Mouse (Mus musculus): ENCODE data around the gene Borcs6. TPM values are rescaled to one million over a fixed set of nuclear protein-coding genes. Genes with fewer than 3 reads are reported as not detected.

Gene Borcs6
- polyA plus RNA-seq, 1 experiment from 2014 or later, result 9.5 TPM

- Histone ChIP-seq H3K36me3 (no peaks in the 10 kb centered on the region), H3K4me2 (replicated peaks) (peak overlapping the region; percentile 95), H3K4me3 (peak overlapping the region; percentile 90), H3K9ac (peak overlapping the region; percentile 78), H3K27me3 (no peaks in the 10 kb centered on the region), H3K4me1 (peaks cover 35% of the 10 kb centered on the region), H3K9me3 (no peaks in the 10 kb centered on the region), H3K27ac (peak overlapping the region; percentile 85)
- 50% methylated on average over 9 of the region's 9 CpGs for WGBS
- no peak for ATAC-seq (ENCODE audit: low FRiP score, low read depth)
Observed at GRCm38 (mm10) chr11:69064259-69065133, 5.0 kb downstream of the Borcs6 start.

DNA sequence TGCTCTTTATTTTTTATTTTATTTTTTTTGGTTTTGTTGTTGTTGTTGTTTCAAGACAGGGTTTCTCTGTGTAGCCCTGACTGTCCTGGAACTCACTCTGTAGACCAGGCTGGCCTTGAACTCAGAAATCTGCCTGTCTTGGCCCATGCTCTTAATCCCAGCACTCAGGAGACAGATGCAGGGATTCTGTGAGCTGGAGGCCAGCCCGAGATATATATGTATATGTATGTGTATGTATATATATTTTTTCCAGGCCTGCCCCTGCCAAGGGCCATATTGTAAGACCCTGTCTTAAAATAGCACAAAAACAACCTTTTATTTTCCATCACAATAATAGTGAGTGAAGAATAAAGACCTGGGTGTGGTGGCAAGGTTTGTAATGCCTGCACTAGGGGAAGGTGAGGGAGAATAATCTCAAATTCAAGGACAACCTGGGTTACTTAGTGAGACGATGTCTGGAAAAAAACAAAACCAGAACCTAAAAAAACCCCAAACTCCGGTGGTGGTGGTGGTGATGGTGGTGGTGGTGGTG lies 5.9 kb downstream of the Borcs6 start:
- H3K4me3 ChIP-seq, result peak overlapping the region; percentile 47; the same call in 1 of the 2 replicates
- H3K4me1 ChIP-seq, result peaks cover 34% of the 10 kb centered on the region
- no peak overlapping the region for H3K27ac ChIP-seq
- no peaks in the 10 kb centered on the region for H3K9me3 ChIP-seq
- H3K36me3 ChIP-seq, result no peaks in the 10 kb centered on the region
- H3K9ac ChIP-seq, result no peak overlapping the region
- WGBS, result 62% methylated on average over 3 of the region's 3 CpGs
- H3K27me3 ChIP-seq, result no peaks in the 10 kb centered on the region
- no peak for ATAC-seq (ENCODE audit: low FRiP score, low read depth)
- peak overlapping the region; percentile 88 for H3K4me2 ChIP-seq (replicated peaks)

- no peaks in the 10 kb centered on the region for H3K9me3 ChIP-seq
- peak overlapping the region; percentile 64 for H3K9ac ChIP-seq
- no peak overlapping the region for H3K27ac ChIP-seq
- H3K4me1 ChIP-seq, result peaks cover 30% of the 10 kb centered on the region
- ATAC-seq (ENCODE audit: low FRiP score, low read depth), result no peak
- H3K4me3 ChIP-seq, result peak overlapping the region; percentile 47
- H3K27me3 ChIP-seq, result no peaks in the 10 kb centered on the region
- 2% methylated on average over 29 of the region's 29 CpGs for WGBS
- H3K4me2 ChIP-seq (replicated peaks), result peak overlapping the region; percentile 88
- no peaks in the 10 kb centered on the region for H3K36me3 ChIP-seq
Observed at GRCm38 (mm10) chr11:69066163-69066861, 6.8 kb downstream of the Borcs6 start.

GRCm38 (mm10) chr11:69066956-69067355 lies 7.4 kb downstream of the Borcs6 start:
- ATAC-seq (ENCODE audit: low FRiP score, low read depth), result no peak
- Histone ChIP-seq H3K27me3 (no peaks in the 10 kb centered on the region), H3K4me3 (peak overlapping the region; percentile 47), H3K4me2 (replicated peaks) (peak overlapping the region; percentile 88), H3K36me3 (no peaks in the 10 kb centered on the region), H3K9ac (peak overlapping the region; percentile 64; the same call in 1 of the 2 replicates), H3K27ac (no peak overlapping the region), H3K4me1 (peaks cover 30% of the 10 kb centered on the region), H3K9me3 (no peaks in the 10 kb centered on the region)
- 9% methylated on average over 8 of the region's 8 CpGs for WGBS

DNA sequence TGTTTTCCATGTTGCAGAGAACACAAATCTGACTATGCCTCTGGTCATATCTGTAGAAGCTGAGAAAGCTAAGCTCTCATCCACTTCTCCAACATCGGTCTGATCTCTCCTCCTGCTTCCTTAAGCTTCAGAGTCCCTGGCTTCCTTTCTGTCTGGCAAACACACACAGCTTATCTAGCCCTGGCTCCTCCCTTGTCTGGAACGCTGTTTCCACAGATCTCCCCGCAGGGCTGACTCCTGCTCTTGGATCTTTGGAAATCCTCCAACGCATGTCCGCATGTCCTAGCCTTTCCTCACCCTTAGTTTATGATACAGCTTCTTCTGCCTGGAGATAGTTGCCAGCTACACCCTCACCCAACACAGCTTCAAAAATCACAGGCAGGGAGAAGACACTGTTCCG lies 8.1 kb downstream of the Borcs6 start:
- no peak overlapping the region for H3K4me2 ChIP-seq (replicated peaks)
- 59% methylated on average over 6 of the region's 6 CpGs for WGBS
- no peak for ATAC-seq (ENCODE audit: low FRiP score, low read depth)
- no peak overlapping the region for H3K9ac ChIP-seq
- no peak overlapping the region for H3K27ac ChIP-seq
- no peaks in the 10 kb centered on the region for H3K27me3 ChIP-seq
- no peaks in the 10 kb centered on the region for H3K9me3 ChIP-seq
- H3K36me3 ChIP-seq, result no peaks in the 10 kb centered on the region
- H3K4me1 ChIP-seq, result peaks cover 37% of the 10 kb centered on the region
- no peak overlapping the region for H3K4me3 ChIP-seq

- Histone ChIP-seq H3K4me1 (peaks cover 35% of the 10 kb centered on the region), H3K27me3 (no peaks in the 10 kb centered on the region), H3K4me2 (replicated peaks) (peak overlapping the region; percentile 79), H3K9ac (peak overlapping the region; percentile 88), H3K4me3 (peak overlapping the region; percentile 58), H3K9me3 (no peaks in the 10 kb centered on the region), H3K27ac (peak overlapping the region; percentile 93), H3K36me3 (no peaks in the 10 kb centered on the region)
- 0% methylated on average over 13 of the region's 13 CpGs for whole genome bisulfite sequencing
- no peak for ATAC-seq (ENCODE audit: low FRiP score, low read depth)
Observed at GRCm38 (mm10) chr11:69070093-69070492, 10.6 kb downstream of the Borcs6 start.

DNA sequence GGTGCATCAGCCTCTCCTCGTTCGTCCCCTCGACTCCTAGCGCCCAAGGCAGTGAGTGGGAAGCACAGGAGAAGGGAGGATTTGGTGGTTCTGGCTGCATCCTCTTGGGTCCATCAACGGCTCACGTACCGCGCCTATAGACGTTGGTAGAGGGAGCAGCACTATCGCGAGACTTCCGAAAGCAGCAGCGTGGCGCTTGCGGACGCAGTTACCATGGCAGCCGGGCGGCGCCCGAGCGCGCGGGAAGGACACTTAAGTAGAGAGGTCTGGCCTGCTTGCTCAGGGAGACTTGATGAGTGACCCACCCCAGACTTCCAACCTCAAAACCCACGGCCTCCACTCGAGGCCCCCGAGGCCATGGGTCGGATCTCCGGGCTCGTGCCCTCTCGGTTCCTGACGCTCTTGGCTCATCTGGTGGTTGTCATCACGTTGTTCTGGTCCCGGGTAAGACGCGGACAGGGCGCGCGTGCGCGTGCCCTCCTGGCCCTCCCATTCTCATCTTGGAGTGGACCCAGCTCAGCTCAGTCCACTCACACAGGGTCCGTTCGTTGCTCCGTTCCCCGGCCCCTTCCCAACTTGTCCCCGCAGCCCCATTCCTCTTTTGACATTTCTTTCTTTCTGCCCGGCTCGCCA lies 11.2 kb downstream of the Borcs6 start, which contains the start of gene Tmem107:
TSS of gene Tmem107 (plus strand) at position 217 of the 633 bp plus-strand sequence.
- no peaks in the 10 kb centered on the region for H3K36me3 ChIP-seq
- under 1% methylated on average over 47 of the region's 47 CpGs for WGBS
- H3K27ac ChIP-seq, result peak within 1 kb of the TSS; percentile 93
- peak within 1 kb of the TSS; percentile 58 for H3K4me3 ChIP-seq
- peak within 1 kb of the TSS; percentile 79 for H3K4me2 ChIP-seq (replicated peaks)
- H3K27me3 ChIP-seq, result no peaks in the 10 kb centered on the region
- H3K4me1 ChIP-seq, result peaks cover 34% of the 10 kb centered on the region
- ATAC-seq (ENCODE audit: low FRiP score, low read depth), result peak; percentile 91
- no peaks in the 10 kb centered on the region for H3K9me3 ChIP-seq
- H3K9ac ChIP-seq, result peak within 1 kb of the TSS; percentile 88

DNA sequence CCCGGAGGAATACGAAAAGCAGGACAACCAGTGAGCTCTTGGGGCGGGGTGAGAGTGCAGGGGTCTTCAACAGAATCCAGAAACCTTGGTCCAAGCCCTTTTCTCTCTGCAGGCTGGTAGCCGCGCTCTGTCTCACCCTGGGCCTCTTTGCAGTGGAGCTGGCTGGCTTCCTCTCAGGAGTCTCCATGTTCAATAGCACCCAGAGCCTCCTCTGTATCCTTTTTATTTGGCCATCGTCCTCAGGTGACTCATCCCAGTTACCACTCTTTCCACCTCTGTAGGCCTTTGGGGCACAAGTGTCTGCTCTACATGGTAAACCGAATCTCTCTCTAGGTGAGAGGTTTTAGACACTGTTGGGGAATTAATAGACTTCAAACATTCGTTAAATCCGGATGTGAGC lies 11.7 kb downstream of the Borcs6 start:
- H3K9ac ChIP-seq, result peak overlapping the region; percentile 88
- peak overlapping the region; percentile 79 for H3K4me2 ChIP-seq (replicated peaks)
- 22% methylated on average over 9 of the region's 9 CpGs for whole genome bisulfite sequencing
- ATAC-seq (ENCODE audit: low FRiP score, low read depth), result no peak
- peaks cover 29% of the 10 kb centered on the region for H3K4me1 ChIP-seq
- H3K27me3 ChIP-seq, result no peaks in the 10 kb centered on the region
- peak overlapping the region; percentile 58 for H3K4me3 ChIP-seq
- peak overlapping the region; percentile 93; the same call in 1 of the 2 replicates for H3K27ac ChIP-seq
- no peaks in the 10 kb centered on the region for H3K9me3 ChIP-seq
- H3K36me3 ChIP-seq, result no peaks in the 10 kb centered on the region

DNA sequence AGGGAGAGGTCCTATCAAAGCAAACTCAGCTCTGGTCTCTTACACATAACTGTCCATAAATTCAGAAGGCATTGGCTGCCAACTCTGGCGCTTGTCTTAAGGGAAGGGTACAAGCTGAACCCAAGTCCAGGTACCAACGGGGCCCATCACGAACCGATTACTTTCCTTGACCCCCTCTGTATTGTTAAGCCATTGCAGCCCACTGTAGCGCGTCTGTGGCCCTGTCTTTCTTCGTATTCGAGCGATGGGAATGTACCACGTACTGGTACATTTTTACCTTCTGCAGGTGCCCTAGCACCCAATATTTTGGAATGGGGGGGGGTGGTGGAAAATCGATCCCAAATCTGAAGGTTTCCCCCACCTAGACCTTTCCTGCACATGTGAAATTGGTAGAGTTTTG lies 12.7 kb downstream of the Borcs6 start:
- Histone ChIP-seq H3K27me3 (no peaks in the 10 kb centered on the region), H3K4me2 (replicated peaks) (peak overlapping the region; percentile 60), H3K9ac (peak overlapping the region; percentile 51; the same call in 1 of the 2 replicates), H3K4me3 (peak overlapping the region; percentile 30), H3K9me3 (no peaks in the 10 kb centered on the region), H3K4me1 (peaks cover 24% of the 10 kb centered on the region), H3K36me3 (no peaks in the 10 kb centered on the region), H3K27ac (no peak overlapping the region)
- no peak for ATAC-seq (ENCODE audit: low FRiP score, low read depth)
- 84% methylated on average over 11 of the region's 11 CpGs for WGBS

GRCm38 (mm10) chr11:69072666-69073064 lies 13.1 kb downstream of the Borcs6 start:
- Histone ChIP-seq H3K9me3 (no peaks in the 10 kb centered on the region), H3K4me3 (peak overlapping the region; percentile 30), H3K27me3 (no peaks in the 10 kb centered on the region), H3K9ac (peak overlapping the region; percentile 51), H3K27ac (peak overlapping the region; percentile 82; the same call in 1 of the 2 replicates), H3K36me3 (no peaks in the 10 kb centered on the region), H3K4me2 (replicated peaks) (peak overlapping the region; percentile 60), H3K4me1 (peaks cover 24% of the 10 kb centered on the region)
- 8% methylated on average over 9 of the region's 9 CpGs for WGBS
- ATAC-seq (ENCODE audit: low FRiP score, low read depth), result no peak

DNA sequence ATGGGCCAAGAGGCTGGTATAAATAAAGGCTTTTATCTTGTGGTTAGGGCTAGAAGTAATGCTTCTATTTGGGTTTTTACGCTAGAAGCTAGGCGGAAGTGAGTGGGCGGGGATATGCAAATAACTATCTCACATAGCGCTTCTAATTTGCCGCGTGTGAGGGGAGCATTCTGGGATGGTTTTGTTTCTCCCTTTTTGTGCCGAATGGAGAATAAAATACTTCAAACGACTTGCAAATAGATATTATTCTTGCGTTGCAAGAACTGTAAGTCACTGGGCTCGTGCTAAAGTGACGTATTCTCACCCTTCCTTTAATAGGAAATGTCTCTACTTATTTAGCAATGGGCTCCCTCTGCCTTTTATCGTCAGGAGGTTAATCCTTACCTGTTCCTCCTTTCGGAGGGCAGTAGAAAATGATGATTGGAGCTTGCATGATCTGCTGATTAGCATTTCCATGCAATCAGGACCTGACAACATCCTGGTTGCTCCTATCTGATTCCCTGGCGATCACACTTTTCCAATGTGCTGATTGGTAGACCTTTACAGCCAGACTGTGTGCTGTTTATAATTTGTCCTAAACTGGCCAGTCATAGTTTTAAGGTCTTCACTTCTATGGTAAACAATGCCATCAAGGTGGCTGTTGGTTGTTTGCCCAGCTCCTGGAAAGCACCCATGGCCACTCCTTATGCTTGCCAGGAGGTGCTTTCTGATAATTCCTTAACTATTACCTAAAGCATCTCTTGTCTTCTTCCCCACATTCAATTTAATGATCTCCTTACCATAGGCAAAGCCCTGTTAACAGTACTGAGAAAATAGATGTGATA lies 13.8 kb downstream of the Borcs6 start:
- peak overlapping the region; percentile 60 for H3K4me2 ChIP-seq (replicated peaks)
- WGBS, result under 1% methylated on average over 14 of the region's 14 CpGs
- peak; percentile 64 for ATAC-seq (ENCODE audit: low FRiP score, low read depth)
- H3K27me3 ChIP-seq, result no peaks in the 10 kb centered on the region
- H3K36me3 ChIP-seq, result no peaks in the 10 kb centered on the region
- peaks cover 24% of the 10 kb centered on the region for H3K4me1 ChIP-seq
- peak overlapping the region; percentile 82 for H3K27ac ChIP-seq
- peak overlapping the region; percentile 30 for H3K4me3 ChIP-seq
- no peaks in the 10 kb centered on the region for H3K9me3 ChIP-seq
- H3K9ac ChIP-seq, result peak overlapping the region; percentile 52; the same call in 1 of the 2 replicates

Data from limb, embryonic 13.5 days (tissue).